Mouse (Mus musculus) heart, embryonic 16.5 days (tissue): ENCODE results near the gene Sfmbt2. TPM values are rescaled to one million over a fixed set of nuclear protein-coding genes. Genes with fewer than 3 reads are reported as not detected.

Experiments
- ATAC-seq: fragments of 200-750 bp; cut with Nextera tagmentation; replicated peaks from 2 replicates; pipeline ENCODE4 v1.8.0; 2017; ENCODE audit warnings: moderate number of reproducible peaks; ENCODE audit not compliant: insufficient read depth, low FRiP score; ENCODE audit errors: extremely low read depth
- H3K27ac ChIP-seq: fragments of 300-500 bp; sonication (generic); 2 replicates; pipeline ENCODE4 v1.5.1; 2014; ENCODE audit warnings: mild to moderate bottlenecking, low read length, control low read depth, moderate library complexity
- H3K27me3 ChIP-seq: fragments of 300-500 bp; sonication (generic); 2 replicates; pipeline ENCODE4 v1.6.1; 2014; ENCODE audit warnings: low read length, mixed read lengths; ENCODE audit not compliant: control insufficient read depth, insufficient read depth
- H3K36me3 ChIP-seq: fragments of 300-500 bp; sonication (generic); 2 replicates; pipeline ENCODE4 v1.6.1; 2014; ENCODE audit not compliant: control insufficient read depth, insufficient read depth
- H3K4me1 ChIP-seq: fragments of 300-500 bp; sonication (generic); 2 replicates; pipeline ENCODE4 v1.6.1; 2014; ENCODE audit warnings: low read length, mixed read lengths; ENCODE audit not compliant: control insufficient read depth, insufficient read depth
- H3K4me2 ChIP-seq: fragments of 300-500 bp; sonication (generic); 2 replicates; pipeline ENCODE4 v1.6.1; 2014; ENCODE audit warnings: low read depth, mild to moderate bottlenecking, control low read depth, low read length
- H3K4me3 ChIP-seq: fragments of 300-500 bp; sonication (generic); 2 replicates; pipeline ENCODE4 v1.5.1; 2014; ENCODE audit warnings: mild to moderate bottlenecking, control low read depth, low read length
- H3K9ac ChIP-seq: fragments of 300-500 bp; sonication (generic); 2 replicates; pipeline ENCODE4 v1.6.1; 2014; ENCODE audit warnings: low read length, control low read depth
- H3K9me3 ChIP-seq: fragments of 300-500 bp; sonication (generic); replicated peaks from 2 replicates; pipeline ENCODE4 v1.6.1; 2016; ENCODE audit warnings: low read length; ENCODE audit not compliant: control insufficient read depth
- WGBS: fragments of 180-500 bp; shearing (Covaris S2); extraction: QIAGEN DNeasy Blood & Tissue Kit; methylation state at CpG from one replicate; pipeline ENCODE4 v1.1.7; 2014; 5-methylcytosine and 5-hydroxymethylcytosine counted together
- polyA plus RNA-seq: library from polyadenylated mRNA; unstranded; fragments of >200 nt; fragmentation: Nextera tagmentation; extraction: Ambion mirVana; gene quantifications from 2 replicates; pipeline ENCODE4 v1.2.1, GENCODE M21; 2015

Gene Sfmbt2
- polyA plus RNA-seq, 1 experiment from 2014 or later = 1.3 TPM

DNA sequence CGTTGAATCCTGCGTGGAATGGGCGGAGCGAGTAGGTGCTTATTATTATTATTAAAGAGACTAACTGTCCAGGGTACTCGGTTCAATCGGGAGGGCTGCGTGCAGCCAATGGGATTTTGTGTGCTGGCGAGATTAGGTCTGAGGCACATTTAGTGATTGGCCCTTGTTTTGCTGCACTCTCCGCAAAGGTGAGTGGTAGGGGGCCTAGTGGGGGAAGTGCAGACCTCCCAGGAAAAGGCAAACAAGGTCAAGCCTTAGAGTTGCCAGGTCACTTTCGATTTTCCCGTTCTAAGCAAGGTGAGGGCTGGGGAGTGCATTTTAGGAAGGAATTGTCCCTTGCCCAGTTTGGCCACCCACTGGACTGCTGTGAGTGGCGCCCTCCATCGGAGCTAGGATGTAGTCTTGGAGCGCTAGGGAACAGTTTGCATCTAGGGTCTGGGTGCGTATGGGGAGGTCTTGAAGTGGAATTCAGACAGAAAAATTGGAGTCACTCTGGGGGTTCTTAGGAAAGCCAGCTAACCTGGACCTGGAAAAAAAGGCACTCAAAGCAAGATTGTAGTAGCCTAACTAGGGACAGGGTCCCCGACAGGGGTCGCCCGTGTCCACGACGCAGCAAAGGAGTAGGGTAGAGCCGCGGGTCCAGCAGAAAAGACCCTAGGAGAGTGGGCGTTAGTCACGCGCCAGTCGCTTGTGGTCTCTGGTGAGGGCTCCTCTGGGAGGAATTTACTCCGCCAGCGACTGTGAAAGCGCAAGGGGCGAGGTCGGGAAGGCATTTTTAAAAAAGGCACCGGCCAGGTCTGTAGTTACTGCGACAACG lies 4.1 kb downstream of the Sfmbt2 start:
- no peak overlapping the region for H3K27ac ChIP-seq
- peak overlapping the region; percentile 55 for H3K9ac ChIP-seq
- 0% methylated on average over 34 of the region's 34 CpGs for WGBS
- peak overlapping the region; percentile 66 for H3K4me3 ChIP-seq
- peaks cover 43% of the 10 kb centered on the region for H3K27me3 ChIP-seq
- H3K36me3 ChIP-seq = no peaks in the 10 kb centered on the region
- ATAC-seq = no peak
- H3K4me1 ChIP-seq = peaks cover 14% of the 10 kb centered on the region
- H3K4me2 ChIP-seq = peak overlapping the region; percentile 99
- 0 out of 2 replicates have a peak, but pooled peaks cover 4% of the 10 kb centered on the region for H3K9me3 ChIP-seq

DNA sequence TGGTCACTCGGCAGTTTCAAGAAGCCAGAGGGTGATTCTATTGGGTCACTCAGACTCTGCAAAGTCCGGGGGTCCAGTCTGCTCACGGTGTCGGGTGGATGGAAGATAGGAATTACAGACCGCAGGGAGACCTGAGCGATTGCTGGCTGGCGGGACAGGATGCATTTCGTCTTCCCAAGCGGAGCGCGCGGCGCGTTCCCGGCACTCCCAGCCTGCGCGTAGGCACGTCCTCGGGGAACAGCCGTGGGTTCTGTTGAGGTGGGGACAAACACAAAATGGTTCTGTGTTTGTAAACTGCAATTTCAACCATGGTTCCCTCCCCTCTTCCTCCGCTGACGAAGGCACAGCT lies 4.7 kb downstream of the Sfmbt2 start:
- H3K27me3 ChIP-seq = peaks cover 37% of the 10 kb centered on the region
- 1% methylated on average over 22 of the region's 22 CpGs for WGBS
- ATAC-seq = no peak
- H3K36me3 ChIP-seq = no peaks in the 10 kb centered on the region
- peaks cover 14% of the 10 kb centered on the region for H3K4me1 ChIP-seq
- H3K9ac ChIP-seq = peak overlapping the region; percentile 55
- no peak overlapping the region for H3K27ac ChIP-seq
- H3K4me2 ChIP-seq = peak overlapping the region; percentile 99
- peak overlapping the region; percentile 66 for H3K4me3 ChIP-seq
- 0 out of 2 replicates have a peak, but pooled peaks cover 4% of the 10 kb centered on the region for H3K9me3 ChIP-seq

DNA sequence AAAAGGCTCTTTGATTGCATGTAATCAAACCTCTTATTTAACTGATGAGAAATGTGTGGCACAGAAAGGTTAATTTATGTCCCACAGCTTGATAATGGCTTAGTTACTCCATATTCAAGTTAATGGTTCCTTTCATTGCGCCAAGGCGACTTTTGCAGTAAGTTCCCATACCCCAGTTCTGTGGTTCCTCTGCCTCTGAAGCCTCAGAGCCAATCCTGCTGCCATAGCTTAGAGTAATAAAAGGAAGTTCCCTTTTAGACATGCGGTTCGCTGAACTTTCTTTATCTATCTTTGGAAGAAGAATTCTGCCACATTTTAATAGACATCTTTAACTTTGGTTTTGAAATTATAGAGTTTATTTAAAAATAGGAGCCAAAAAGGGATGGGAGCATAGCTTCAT lies 19.7 kb downstream of the Sfmbt2 start:
- Histone ChIP-seq H3K27ac (no peak overlapping the region), H3K4me1 (no peaks in the 10 kb centered on the region), H3K9me3 (no peaks in the 10 kb centered on the region), H3K27me3 (no peaks in the 10 kb centered on the region), H3K36me3 (no peaks in the 10 kb centered on the region), H3K9ac (no peak overlapping the region), H3K4me3 (no peak overlapping the region), H3K4me2 (no peak overlapping the region)
- WGBS = 82% methylated on average over 4 of the region's 4 CpGs
- ATAC-seq = no peak

DNA sequence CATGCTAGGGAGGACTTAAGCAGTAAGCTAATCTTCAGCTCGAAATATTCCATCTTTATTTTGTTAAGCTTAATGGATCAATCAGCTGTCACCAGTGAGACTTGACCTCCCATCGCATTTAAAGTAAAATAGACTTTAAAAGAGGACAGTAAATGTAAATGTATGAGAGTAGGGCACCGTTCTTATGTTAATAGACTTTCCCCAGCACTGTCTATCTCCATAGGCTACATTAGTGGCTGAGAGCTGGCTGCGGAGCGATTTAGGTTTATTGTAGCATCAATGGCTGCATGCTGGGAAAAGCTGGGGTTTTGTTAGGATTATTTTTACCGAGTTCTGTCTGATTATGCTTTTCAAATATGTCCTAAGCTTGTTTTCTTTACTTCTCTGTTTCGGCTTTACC lies 20.5 kb downstream of the Sfmbt2 start:
- Histone ChIP-seq H3K4me2 (no peak overlapping the region), H3K4me1 (no peaks in the 10 kb centered on the region), H3K9me3 (no peaks in the 10 kb centered on the region), H3K36me3 (no peaks in the 10 kb centered on the region), H3K27me3 (no peaks in the 10 kb centered on the region), H3K9ac (no peak overlapping the region), H3K27ac (no peak overlapping the region), H3K4me3 (no peak overlapping the region)
- ATAC-seq = no peak
- 49% methylated on average over 7 of the region's 7 CpGs for WGBS

DNA sequence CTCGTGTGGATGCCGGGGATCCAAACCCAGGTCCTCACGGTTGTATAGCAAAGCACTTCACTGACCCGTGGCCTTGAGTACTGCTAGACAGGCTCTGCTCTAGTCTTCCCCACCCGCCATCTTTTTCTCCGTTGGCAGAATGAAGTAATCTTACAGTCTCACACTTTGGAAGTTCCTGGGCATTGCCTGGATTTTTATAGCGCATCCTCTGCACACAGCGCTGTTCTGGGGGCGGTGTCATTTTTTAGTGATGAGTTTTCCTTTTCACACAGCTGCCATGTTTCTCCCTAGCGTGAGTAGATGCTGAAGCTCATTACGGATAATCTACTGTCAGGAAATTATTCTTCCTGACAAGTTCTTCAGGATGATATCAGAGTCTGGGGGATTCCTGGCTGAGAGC lies 24.8 kb downstream of the Sfmbt2 start:
- Histone ChIP-seq H3K4me2 (no peak overlapping the region), H3K27ac (no peak overlapping the region), H3K36me3 (no peaks in the 10 kb centered on the region), H3K27me3 (no peaks in the 10 kb centered on the region), H3K9ac (no peak overlapping the region), H3K9me3 (no peaks in the 10 kb centered on the region), H3K4me3 (no peak overlapping the region), H3K4me1 (no peaks in the 10 kb centered on the region)
- 85% methylated on average over 11 of the region's 11 CpGs for WGBS
- ATAC-seq = no peak

DNA sequence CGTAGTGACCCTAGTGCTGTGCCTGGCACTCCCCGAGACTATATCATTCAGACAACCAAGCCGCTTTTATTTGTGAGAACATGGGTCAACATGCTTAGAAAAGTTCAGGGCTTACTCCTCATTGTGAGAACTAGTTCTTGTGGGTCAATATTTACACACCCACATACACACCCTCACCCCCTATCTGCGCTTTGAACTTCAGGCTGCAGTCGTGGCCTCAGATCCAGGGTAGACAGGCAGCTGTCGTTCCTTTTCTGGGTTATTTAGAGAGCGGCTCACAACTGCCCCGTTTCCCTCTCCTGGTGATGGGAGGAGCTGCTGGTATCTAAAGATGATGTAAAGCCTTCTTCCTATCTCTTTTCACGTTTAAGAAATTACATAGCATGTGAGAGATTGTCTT lies 27.5 kb downstream of the Sfmbt2 start:
- Histone ChIP-seq H3K27me3 (no peaks in the 10 kb centered on the region), H3K9me3 (no peaks in the 10 kb centered on the region), H3K4me3 (no peak overlapping the region), H3K27ac (no peak overlapping the region), H3K4me2 (no peak overlapping the region), H3K9ac (no peak overlapping the region), H3K4me1 (no peaks in the 10 kb centered on the region), H3K36me3 (no peaks in the 10 kb centered on the region)
- ATAC-seq = no peak
- WGBS = 52% methylated on average over 9 of the region's 9 CpGs

DNA sequence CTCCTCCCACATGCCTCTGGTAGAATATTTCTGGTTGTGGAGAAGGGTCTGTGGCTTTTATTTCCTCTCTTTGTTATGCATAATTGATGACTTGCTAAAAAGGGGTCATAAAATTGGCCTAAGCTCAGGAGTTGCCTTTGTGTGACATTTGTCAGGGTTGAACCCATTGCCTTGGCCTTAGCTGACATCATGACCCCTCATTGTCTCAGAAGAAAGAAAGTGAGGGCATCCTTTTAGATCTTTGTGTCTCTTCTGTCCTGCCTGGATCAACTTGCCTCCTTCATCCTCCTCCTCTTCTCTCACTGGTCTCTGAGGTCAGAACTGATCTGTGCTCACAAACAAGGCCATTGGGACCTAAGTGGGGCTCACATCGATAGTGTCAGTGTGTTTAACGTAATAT lies 35.8 kb downstream of the Sfmbt2 start:
- ATAC-seq = no peak
- H3K27me3 ChIP-seq = no peaks in the 10 kb centered on the region
- H3K27ac ChIP-seq = no peak overlapping the region
- no peak overlapping the region for H3K4me3 ChIP-seq
- no peak overlapping the region for H3K4me2 ChIP-seq
- 75% methylated on average over 2 of the region's 2 CpGs for WGBS
- H3K4me1 ChIP-seq = no peaks in the 10 kb centered on the region
- no peaks in the 10 kb centered on the region for H3K36me3 ChIP-seq
- no peaks in the 10 kb centered on the region for H3K9me3 ChIP-seq
- H3K9ac ChIP-seq = no peak overlapping the region

DNA sequence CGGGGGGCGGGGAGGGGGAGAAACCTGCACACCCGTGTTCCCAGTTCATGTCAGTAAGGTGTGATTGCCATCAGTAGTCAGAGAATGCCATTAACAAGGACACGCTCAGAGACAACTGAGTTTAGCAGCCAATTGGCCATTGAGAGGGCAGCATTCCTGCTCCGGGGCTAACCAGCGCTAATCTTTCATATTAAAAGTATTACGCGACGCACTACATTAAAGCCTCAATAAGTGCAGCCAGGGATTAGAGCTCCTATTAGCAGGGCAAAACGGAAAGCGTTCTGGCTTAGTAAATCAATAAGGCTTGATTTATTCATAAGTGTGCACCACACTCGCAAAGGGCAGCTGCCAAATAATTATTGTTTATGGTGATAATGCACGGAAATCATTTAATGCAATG lies 39.1 kb downstream of the Sfmbt2 start:
- Histone ChIP-seq H3K4me2 (no peak overlapping the region), H3K36me3 (no peaks in the 10 kb centered on the region), H3K4me3 (no peak overlapping the region), H3K4me1 (no peaks in the 10 kb centered on the region), H3K27ac (no peak overlapping the region), H3K27me3 (no peaks in the 10 kb centered on the region), H3K9ac (no peak overlapping the region), H3K9me3 (no peaks in the 10 kb centered on the region)
- 89% methylated on average over 13 of the region's 13 CpGs for WGBS
- no peak for ATAC-seq

DNA sequence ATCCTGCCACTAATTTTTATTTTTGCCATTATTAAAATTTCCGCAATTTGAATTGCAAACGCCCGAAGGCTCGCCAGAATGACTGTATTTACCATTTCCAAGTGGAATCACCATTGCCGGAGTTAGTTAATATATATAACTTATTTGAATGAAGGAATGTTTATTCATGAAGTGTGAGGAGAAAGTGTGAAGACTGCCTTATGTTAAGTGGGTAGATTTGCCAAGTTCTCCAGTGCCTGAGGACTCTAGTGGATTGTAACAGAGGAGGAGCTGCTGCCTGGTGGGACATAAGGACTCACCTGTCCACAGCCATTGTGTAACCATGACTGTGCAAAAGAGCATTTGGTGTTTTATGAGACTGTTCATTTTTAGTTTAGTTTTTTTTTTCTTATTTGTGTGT lies 39.8 kb downstream of the Sfmbt2 start:
- no peaks in the 10 kb centered on the region for H3K36me3 ChIP-seq
- H3K27ac ChIP-seq = no peak overlapping the region
- H3K4me1 ChIP-seq = no peaks in the 10 kb centered on the region
- no peak overlapping the region for H3K9ac ChIP-seq
- H3K4me2 ChIP-seq = no peak overlapping the region
- no peak for ATAC-seq
- 92% methylated on average over 5 of the region's 5 CpGs for WGBS
- H3K27me3 ChIP-seq = no peaks in the 10 kb centered on the region
- no peak overlapping the region for H3K4me3 ChIP-seq
- H3K9me3 ChIP-seq = no peaks in the 10 kb centered on the region
